Mouse (Mus musculus) midbrain, embryonic 10.5 days (tissue): ENCODE data around the gene Adgrv1. TPM values are rescaled to one million over a fixed set of nuclear protein-coding genes. Genes with fewer than 3 reads are reported as not detected.

Experiments used
- DNase-seq: peaks from one replicate; pipeline ENCODE4 v3.0.0-alpha.2; 2017; ENCODE audit warnings: low spot score
- H3K27ac ChIP-seq: fragments of 300-500 bp; sonication (generic); replicated peaks from 2 replicates; pipeline ENCODE4 v1.5.1; 2016; ENCODE audit warnings: mild to moderate bottlenecking
- H3K27me3 ChIP-seq: fragments of 300-500 bp; sonication (generic); 2 replicates; pipeline ENCODE4 v1.6.1; 2016; ENCODE audit warnings: low read depth, mild to moderate bottlenecking; ENCODE audit not compliant: poor library complexity, severe bottlenecking
- H3K36me3 ChIP-seq: fragments of 300-500 bp; sonication (generic); 2 replicates; pipeline ENCODE4 v1.6.1; 2016; ENCODE audit warnings: mild to moderate bottlenecking, moderate library complexity
- H3K4me1 ChIP-seq: fragments of 300-500 bp; sonication (generic); 2 replicates; pipeline ENCODE4 v1.6.1; 2016
- H3K4me3 ChIP-seq: fragments of 300-500 bp; sonication (generic); 2 replicates; pipeline ENCODE4 v1.5.1; 2016; ENCODE audit warnings: mild to moderate bottlenecking, moderate library complexity
- H3K9me3 ChIP-seq: fragments of 300-500 bp; sonication (generic); replicated peaks from 2 replicates; pipeline ENCODE4 v1.6.1; 2016; ENCODE audit warnings: mild to moderate bottlenecking
- WGBS: fragments of 180-500 bp; shearing (Covaris S2); methylation state at CpG from one replicate; pipeline ENCODE4 v1.1.7; 2016; 5-methylcytosine and 5-hydroxymethylcytosine counted together
- polyA plus RNA-seq: library from polyadenylated mRNA; unstranded; fragments of >200 nt; fragmentation: Nextera tagmentation; extraction: Ambion mirVana; gene quantifications from 2 replicates; pipeline ENCODE4 v1.2.1, GENCODE M21; 2016

The Adgrv1 gene
- polyA plus RNA-seq, 1 experiment from 2014 or later = 47.3 TPM

DNA sequence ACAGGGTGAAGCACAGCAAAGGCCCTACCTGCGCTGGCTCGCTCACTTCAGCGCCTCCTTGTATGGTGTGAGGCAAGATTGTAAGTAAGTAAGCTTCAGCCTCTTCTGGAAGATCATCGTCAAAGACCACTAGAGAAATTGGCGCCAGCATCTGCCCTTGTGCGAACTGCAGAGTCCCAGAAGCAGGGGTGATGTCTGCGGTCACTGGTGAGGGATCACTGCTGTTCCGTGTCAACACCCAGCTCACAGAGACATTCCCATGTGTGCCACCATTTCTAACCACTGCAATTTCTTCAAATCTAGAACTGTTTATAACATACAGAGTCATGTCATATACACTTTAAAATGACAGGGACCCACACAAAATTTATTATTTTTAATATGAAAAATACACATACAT is 54.3 kb downstream of the Adgrv1 start:
- Histone ChIP-seq H3K9me3 (no peaks in the 10 kb centered on the region), H3K4me1 (no peaks in the 10 kb centered on the region), H3K4me3 (no peak overlapping the region), H3K27me3 (no peaks in the 10 kb centered on the region), H3K36me3 (peaks cover 98% of the 10 kb centered on the region), H3K27ac (no peak overlapping the region)
- no peak for DNase-seq
- 95% methylated on average over 8 of the region's 8 CpGs for WGBS

DNA sequence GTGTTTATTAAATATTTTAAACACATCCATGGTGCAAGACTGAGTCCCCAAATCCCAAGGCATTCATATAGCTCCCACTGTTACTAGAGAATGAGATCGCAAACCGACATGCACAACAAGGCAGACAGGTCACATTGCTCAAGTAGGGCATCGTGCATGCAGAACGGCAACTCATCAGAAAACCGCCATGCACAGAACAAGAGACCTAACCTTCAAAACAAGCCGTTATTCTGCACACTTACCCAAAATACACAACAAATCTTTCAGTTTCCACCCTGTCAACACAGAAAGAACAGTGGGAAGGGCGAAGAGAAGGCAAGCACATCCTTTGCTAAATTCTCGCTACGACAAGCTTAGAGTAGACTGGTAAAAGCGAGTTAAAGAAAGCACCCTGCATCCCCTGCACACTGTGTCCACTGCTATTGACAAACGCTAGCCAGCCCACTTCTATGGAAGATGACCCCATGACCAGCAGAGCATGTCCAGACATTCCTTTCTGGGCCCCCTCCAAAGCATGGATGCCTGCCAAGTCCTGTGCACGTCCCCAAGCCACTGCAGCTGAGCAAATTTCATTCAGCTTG is 62.6 kb downstream of the Adgrv1 start:
- DNase-seq = peak; percentile 59
- Histone ChIP-seq H3K9me3 (no peaks in the 10 kb centered on the region), H3K4me1 (peaks cover 30% of the 10 kb centered on the region), H3K36me3 (peaks cover 53% of the 10 kb centered on the region), H3K27ac (peak overlapping the region; percentile 81), H3K27me3 (no peaks in the 10 kb centered on the region), H3K4me3 (peak overlapping the region; percentile 44)
- WGBS = 29% methylated on average over 12 of the region's 12 CpGs

DNA sequence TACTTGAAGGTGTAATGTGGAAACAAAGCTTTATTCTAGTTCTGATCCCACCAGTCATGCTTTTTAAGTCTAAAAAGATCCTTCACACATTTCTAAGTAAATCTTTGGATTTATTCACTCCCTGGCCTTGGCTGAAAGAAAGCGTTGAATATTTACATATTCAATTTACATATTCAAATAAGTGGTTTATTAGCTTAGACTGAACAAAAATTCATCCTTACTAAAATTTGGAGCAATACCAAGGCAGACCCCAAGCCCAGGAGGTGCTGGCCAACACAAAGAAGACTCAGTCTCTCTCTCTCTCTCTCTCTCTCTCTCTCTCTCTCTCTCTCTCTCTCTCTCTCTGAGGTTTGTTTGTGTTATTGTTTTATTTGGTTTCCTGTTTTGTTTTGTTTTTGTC is 82.9 kb downstream of the Adgrv1 start:
- Histone ChIP-seq H3K9me3 (no peaks in the 10 kb centered on the region), H3K36me3 (peaks cover 79% of the 10 kb centered on the region), H3K4me3 (no peak overlapping the region), H3K27me3 (no peaks in the 10 kb centered on the region), H3K4me1 (no peaks in the 10 kb centered on the region), H3K27ac (no peak overlapping the region)
- no peak for DNase-seq
- 95% methylated on average over 1 of the region's 1 CpGs for WGBS

DNA sequence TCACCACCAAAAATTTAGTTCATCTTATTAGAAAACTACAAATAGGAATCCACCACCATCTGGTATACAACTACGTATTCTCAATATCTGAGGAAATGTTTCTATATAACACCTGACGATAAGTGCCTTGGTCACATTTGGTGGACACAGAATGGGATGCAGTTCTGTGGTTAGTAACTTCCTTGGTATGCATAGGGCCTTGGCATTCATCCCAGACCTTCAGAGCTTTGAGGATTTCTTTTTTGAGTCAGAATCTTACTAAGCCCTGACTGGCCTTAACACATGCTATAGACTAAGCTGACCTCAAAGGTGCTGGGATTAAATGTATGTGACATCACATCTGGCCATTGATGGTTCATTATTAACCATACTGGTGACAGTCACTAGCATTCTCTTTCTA is 98.0 kb downstream of the Adgrv1 start:
- no peaks in the 10 kb centered on the region for H3K9me3 ChIP-seq
- peaks cover 92% of the 10 kb centered on the region for H3K36me3 ChIP-seq
- WGBS = 92% methylated on average over 2 of the region's 2 CpGs
- no peaks in the 10 kb centered on the region for H3K4me1 ChIP-seq
- no peak for DNase-seq
- no peak overlapping the region for H3K27ac ChIP-seq
- H3K27me3 ChIP-seq = no peaks in the 10 kb centered on the region
- H3K4me3 ChIP-seq = no peak overlapping the region

DNA sequence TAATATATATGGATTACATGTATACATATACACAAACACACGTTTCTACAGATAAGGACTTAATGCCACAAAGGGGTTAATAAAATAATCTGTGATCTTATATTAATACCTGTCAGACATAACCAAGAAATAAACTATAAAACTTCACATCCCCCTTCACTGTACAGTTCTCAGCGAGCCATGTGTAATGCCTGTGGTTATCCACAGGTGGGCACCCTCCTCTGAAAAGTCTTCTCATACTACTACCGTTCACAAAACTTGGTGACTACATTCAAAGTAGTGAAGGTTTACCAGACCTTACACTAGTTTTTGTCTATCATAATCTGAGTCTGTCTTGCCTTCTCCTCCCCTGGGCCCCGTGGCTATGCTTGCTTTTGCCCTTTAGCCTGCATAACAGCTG is 106.3 kb downstream of the Adgrv1 start:
- no peaks in the 10 kb centered on the region for H3K9me3 ChIP-seq
- H3K27me3 ChIP-seq = no peaks in the 10 kb centered on the region
- no peak overlapping the region for H3K27ac ChIP-seq
- WGBS = 65% methylated on average over 4 of the region's 4 CpGs
- H3K4me3 ChIP-seq = no peak overlapping the region
- DNase-seq = no peak
- peaks cover 84% of the 10 kb centered on the region for H3K36me3 ChIP-seq
- H3K4me1 ChIP-seq = no peaks in the 10 kb centered on the region

DNA sequence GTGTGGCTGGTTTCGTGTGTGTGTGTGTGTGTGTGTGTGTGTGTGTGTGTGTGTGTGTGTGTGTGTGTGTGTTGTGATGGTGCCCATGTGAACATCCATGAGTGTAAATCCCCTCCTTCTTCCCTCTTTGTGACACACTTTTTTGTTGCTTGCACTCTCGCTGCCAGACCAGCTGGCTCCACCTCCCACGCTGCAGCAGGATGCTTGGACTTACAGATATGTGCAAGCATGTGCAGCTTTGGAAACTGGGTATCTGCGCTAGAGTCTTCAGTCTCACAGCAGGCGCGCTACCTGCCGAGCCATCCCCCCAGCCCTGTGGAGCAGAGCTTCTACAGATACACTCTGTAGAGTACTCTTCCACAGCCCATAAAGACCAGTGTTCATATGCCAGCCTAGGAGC is 122.8 kb downstream of the Adgrv1 start:
- Histone ChIP-seq H3K9me3 (no peaks in the 10 kb centered on the region), H3K27me3 (no peaks in the 10 kb centered on the region), H3K36me3 (peaks cover 87% of the 10 kb centered on the region), H3K4me3 (no peak overlapping the region), H3K4me1 (no peaks in the 10 kb centered on the region), H3K27ac (no peak overlapping the region)
- DNase-seq = no peak
- 91% methylated on average over 7 of the region's 7 CpGs for WGBS

DNA sequence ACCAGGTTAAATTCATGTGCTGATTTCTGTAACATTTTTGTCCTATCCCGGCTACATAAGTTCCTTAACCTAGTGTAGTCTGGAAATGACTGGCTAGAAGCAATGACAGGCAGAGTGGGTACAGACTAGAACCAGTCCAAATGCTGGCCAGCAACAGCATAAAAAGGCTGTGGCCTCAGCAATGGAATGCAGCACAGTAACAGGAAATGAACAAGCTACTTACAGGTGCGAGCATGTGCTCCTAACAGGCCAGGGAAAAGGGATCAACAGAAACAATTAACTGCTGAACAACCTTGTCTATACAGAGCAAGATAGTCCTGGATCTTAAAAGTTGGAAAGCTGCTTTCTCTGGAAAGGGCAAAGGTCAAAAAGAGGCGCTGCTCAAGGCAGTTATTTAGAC is 135.9 kb downstream of the Adgrv1 start:
- Histone ChIP-seq H3K4me1 (no peaks in the 10 kb centered on the region), H3K36me3 (peaks cover 91% of the 10 kb centered on the region), H3K27ac (no peak overlapping the region), H3K9me3 (no peaks in the 10 kb centered on the region), H3K27me3 (no peaks in the 10 kb centered on the region), H3K4me3 (no peak overlapping the region)
- WGBS = 74% methylated on average over 3 of the region's 3 CpGs
- no peak for DNase-seq

DNA sequence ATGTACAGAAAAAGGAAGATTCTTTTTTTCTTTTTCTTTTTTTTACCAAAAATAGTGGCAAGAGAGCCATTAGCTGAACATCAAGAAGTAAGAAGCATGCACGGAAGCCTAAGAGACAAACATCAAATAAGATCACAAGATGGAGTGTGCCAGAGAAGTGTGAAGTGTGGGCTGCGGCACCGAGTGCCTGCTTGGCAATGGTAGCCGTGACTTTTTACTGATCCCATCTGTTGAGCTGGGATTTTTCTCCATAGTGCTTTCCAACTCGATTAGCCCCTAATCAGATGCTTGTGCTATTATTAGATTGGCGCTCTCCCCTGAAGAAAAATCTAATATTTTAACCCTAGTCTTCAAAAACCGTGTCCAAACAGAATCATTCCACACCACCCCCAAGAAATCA is 141.0 kb downstream of the Adgrv1 start:
- Histone ChIP-seq H3K36me3 (peaks cover 96% of the 10 kb centered on the region), H3K27ac (no peak overlapping the region), H3K27me3 (no peaks in the 10 kb centered on the region), H3K4me3 (no peak overlapping the region), H3K9me3 (no peaks in the 10 kb centered on the region), H3K4me1 (no peaks in the 10 kb centered on the region)
- DNase-seq = no peak
- 92% methylated on average over 7 of the region's 7 CpGs for WGBS

DNA sequence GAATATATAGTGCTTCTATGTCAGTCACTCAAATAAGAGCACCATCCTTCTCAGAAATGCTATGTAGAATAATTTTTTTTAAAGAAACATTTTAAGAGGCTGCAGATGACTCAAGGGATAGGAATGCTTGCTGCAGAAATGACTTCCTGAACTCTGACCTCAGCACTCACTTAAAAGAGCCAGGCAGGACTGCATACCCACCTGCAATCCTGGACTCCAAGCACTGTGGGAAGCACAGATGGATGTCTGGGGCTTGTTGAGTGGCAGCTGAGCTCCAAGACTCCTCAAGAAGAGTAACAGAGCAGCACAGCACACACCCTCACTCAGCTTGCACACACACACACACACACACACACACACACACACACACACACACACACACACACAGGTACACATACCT is 146.0 kb downstream of the Adgrv1 start:
- no peak for DNase-seq
- no peaks in the 10 kb centered on the region for H3K9me3 ChIP-seq
- H3K27me3 ChIP-seq = no peaks in the 10 kb centered on the region
- H3K36me3 ChIP-seq = peaks cover 95% of the 10 kb centered on the region
- no peak overlapping the region for H3K4me3 ChIP-seq
- no peaks in the 10 kb centered on the region for H3K4me1 ChIP-seq
- no peak overlapping the region for H3K27ac ChIP-seq

DNA sequence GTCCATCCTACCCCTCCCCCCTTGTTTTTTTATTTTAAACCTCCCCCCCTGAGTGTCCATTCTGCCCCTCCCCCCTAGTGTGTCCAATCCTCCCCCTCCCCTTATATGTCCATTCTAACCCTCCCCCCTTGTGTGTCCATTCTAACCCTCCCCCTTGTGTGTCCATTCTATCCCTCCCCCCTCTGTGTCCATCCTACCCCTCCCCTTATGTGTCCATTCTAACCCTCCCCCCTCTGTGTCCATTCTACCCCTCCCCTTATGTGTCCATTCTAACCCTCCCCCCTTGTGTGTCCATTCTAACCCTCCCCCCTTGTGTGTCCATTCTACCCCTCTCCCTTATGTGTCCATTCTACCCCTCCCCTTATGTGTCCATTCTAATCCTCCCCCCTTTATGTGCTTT is 159.2 kb downstream of the Adgrv1 start:
- H3K4me1 ChIP-seq = no peaks in the 10 kb centered on the region
- H3K27ac ChIP-seq = no peak overlapping the region
- H3K36me3 ChIP-seq = peaks cover 91% of the 10 kb centered on the region
- H3K27me3 ChIP-seq = no peaks in the 10 kb centered on the region
- no peaks in the 10 kb centered on the region for H3K9me3 ChIP-seq
- DNase-seq = no peak
- H3K4me3 ChIP-seq = no peak overlapping the region

DNA sequence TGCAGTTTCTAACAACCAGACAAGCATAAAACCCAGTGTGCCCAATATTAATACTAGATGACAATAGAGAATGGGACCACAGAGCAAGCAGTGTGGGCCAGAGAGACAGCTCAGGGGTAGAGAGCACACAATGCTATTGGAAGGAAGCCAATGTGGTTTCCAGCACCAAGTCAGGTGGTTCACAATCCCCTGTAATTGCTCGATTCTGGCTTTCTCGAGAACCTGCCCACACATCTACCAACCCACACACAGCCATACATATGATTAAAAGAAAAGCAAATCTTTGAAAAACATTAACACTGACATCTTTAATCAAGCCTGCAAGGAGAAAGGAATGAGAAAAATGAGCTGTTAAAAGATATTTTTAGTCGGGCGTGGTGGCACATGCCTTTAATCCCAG is 166.3 kb downstream of the Adgrv1 start:
- Histone ChIP-seq H3K4me3 (no peak overlapping the region), H3K27ac (no peak overlapping the region), H3K36me3 (peaks cover 79% of the 10 kb centered on the region), H3K4me1 (no peaks in the 10 kb centered on the region), H3K9me3 (no peaks in the 10 kb centered on the region), H3K27me3 (no peaks in the 10 kb centered on the region)
- DNase-seq = no peak
- 96% methylated on average over 4 of the region's 4 CpGs for WGBS

DNA sequence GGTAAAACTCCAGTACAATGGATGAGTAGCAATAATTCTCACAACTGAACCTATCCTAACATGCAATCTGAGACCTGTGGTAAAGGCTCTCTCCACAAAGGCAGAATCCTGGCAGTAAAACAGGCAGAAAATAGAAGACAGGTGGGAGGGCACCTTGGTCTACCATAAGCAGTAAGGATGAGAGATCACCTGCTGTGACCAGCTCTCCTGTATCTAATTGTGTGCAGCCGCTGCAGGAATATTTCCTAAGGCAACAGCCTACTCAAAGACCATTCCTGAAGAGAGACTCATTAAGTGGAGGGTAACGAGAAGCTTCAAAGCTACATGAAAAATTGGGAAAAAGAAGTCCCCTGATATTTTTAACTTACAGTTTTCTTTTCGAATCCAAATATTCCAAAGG is 167.2 kb downstream of the Adgrv1 start:
- Histone ChIP-seq H3K4me1 (no peaks in the 10 kb centered on the region), H3K36me3 (peaks cover 79% of the 10 kb centered on the region), H3K4me3 (no peak overlapping the region), H3K9me3 (no peaks in the 10 kb centered on the region), H3K27ac (no peak overlapping the region), H3K27me3 (no peaks in the 10 kb centered on the region)
- WGBS = 90% methylated on average over 3 of the region's 3 CpGs
- DNase-seq = no peak

DNA sequence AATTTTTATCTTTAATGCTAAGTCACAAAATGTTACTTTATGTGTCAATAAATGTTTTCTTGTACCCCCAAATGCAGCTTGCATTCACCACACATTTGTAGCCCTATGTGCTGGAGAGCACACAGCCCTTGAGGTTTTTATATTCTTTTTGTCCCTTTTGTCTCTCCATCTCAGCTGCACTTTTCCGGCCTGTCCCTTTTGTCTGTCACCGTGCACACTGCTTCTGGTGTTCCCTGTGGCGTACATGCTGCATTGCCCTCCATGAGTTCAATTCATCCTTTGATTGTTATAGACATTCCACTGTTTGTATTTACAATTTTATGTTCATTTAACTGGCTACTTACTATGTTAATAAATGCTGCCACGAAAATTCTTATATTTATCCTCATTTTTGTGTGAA is 183.3 kb downstream of the Adgrv1 start:
- no peak overlapping the region for H3K4me3 ChIP-seq
- peaks cover 71% of the 10 kb centered on the region for H3K36me3 ChIP-seq
- H3K27me3 ChIP-seq = no peaks in the 10 kb centered on the region
- DNase-seq = no peak
- no peaks in the 10 kb centered on the region for H3K9me3 ChIP-seq
- 78% methylated on average over 4 of the region's 4 CpGs for WGBS
- H3K27ac ChIP-seq = no peak overlapping the region
- no peaks in the 10 kb centered on the region for H3K4me1 ChIP-seq

DNA sequence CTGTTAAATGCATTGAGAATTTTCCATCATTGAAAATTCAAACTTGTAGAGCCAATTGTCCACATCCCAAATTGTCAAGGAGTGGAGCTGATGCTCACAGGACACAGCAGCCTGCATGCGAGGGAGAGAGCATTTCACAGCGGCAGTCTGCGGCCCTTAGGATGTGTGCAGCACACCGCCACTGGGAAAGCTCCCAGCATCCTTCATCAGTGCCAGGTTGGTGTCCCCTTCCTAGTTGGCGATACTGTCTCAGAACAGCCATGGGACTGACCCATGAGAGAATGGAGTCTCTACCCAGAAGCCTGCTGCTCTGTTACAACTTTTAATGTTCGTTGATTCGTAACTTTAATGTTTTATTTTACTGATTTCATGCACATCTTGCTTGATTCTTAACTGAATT is 183.8 kb downstream of the Adgrv1 start:
- Histone ChIP-seq H3K4me3 (no peak overlapping the region), H3K9me3 (no peaks in the 10 kb centered on the region), H3K27me3 (no peaks in the 10 kb centered on the region), H3K4me1 (no peaks in the 10 kb centered on the region), H3K27ac (no peak overlapping the region), H3K36me3 (peaks cover 75% of the 10 kb centered on the region)
- 92% methylated on average over 7 of the region's 7 CpGs for WGBS
- no peak for DNase-seq
